Mouse (Mus musculus) lung, postnatal 0 days (tissue): ENCODE data around the gene Shisa6.

Source experiments
- CTCF ChIP-seq: IDR thresholded peaks from 2 replicates; pipeline ENCODE4 v1.5.1; 2016; ENCODE audit warnings: antibody characterized with exemption, mild to moderate bottlenecking
- EP300 ChIP-seq: IDR thresholded peaks from 2 replicates; pipeline ENCODE4 v1.6.1; 2016; ENCODE audit warnings: antibody characterized with exemption, mild to moderate bottlenecking, control low read depth

GRCm38 (mm10) chr11:66369764-66370163, 156.0 kb downstream of the Shisa6 start:
- TF ChIP-seq EP300 (no peak), CTCF (no peak)
